Mouse (Mus musculus): ENCODE measurements around the gene Snrpc. TPM values are rescaled to one million over a fixed set of nuclear protein-coding genes. Genes with fewer than 3 reads are reported as not detected.

Gene Snrpc
- total RNA-seq, 2 experiments from 2014 or later = 84.2 to 85.8 TPM

DNA sequence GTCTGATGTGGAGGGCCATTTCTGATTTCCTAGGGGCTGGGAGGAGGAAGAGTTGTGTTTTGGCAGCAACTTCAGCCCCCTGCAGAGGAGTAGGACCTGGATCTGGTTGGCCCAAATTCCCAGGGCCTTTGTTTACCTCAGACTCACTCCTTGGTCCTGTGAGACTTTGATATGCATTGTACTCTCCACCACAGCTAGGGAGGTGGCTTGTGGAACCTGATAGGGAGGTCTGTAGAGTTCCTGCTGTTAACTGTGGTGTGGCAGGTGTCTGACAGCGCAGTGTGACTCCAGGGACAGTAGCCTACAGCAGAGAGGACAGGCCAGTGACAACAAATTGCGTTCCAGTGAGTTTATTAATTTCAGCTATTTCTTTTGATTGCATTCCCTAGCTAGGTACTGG is 21.2 kb downstream of the Snrpc start:
- DNase-seq = no peak

DNA sequence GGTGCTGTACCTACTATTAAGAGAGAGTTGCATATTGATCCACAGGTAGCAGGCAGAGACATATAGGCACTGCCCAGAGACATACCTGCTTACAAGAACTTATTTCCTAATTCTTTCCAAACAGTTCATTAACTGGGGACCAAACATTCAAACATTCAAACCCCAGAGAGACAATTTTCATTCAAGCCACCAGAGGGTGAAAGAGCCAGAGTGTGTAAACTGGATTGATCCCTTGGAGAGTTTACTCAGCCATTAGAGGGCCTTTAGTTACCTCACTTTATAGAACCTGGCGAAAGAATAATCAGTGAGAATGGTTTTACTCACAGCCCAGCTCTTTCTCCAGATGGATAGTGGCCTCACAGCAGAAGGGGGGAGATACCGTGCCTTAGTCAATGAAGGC is 27.5 kb downstream of the Snrpc start:
- DNase-seq = no peak

GRCm38 (mm10) chr17:27866737-27867136 is 28.8 kb downstream of the Snrpc start:
- DNase-seq = no peak

GRCm38 (mm10) chr17:27871851-27872250 is 33.9 kb downstream of the Snrpc start:
- DNase-seq = no peak

DNA sequence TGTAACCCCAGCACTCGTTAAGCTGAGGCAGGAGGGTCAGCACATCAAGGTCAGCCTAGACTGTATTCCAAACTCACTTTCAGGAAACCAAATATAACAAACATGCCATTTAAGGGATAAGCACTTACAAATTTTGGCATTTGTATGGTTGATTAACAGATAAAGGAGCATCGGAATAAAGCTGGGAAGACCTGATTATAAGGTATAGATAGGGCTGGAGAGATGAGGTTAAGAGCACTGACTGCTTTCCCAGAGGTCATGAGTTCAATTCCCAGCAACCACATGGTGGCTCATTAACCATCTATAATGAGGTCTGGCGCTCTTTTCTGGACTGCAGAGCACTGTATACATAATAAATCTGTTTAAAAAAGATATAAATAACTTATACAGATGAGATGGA is 35.6 kb downstream of the Snrpc start:
- DNase-seq = no peak

DNA sequence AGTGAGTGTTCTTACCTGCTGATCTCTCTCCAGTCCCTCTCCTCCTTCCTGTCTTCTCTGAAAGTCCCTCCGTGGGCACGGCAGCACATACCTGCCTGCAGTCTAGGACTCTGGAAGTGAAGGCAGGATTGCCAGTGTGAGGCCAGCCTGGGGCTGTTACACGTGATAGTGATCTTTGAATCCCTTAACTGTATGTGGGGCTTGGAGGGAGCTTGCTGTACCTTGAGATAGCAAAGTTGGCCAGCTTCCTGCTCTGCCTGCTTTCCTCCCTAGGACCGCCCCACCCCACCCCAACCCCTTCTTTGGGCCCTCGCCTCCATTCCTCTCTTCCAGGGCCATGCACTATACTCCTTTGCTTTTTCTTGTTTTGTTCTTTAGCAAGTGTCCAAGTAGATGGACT is 36.6 kb downstream of the Snrpc start:
- no peak for DNase-seq

- DNase-seq = peak; percentile 55 to 61
Measured at GRCm38 (mm10) chr17:27881518-27881917, 43.6 kb downstream of the Snrpc start.

DNA sequence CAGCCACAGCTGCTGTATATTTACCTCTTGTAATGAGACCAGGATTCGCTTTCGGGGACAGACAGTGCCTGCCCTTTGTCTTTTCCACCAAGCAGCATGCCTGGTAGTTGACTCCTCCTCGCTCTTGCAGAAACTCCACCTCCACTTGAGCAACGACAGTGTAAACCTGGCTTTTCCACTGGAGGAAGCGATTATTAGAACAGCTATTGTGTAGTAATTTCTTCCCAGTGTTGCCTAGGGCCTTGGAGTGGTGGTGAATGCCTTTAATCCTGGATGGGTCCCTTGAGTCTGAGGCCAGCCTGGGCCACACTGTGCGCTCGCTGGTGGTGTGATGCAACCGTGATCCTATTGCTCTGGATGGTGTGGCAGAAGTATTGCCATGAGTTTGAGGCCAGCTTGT is 45.2 kb downstream of the Snrpc start:
- peak; percentile 14 to 22 for DNase-seq

- no peak for DNase-seq
Measured at GRCm38 (mm10) chr17:27883994-27884393, 46.0 kb downstream of the Snrpc start.

GRCm38 (mm10) chr17:27886499-27887210 is 48.7 kb downstream of the Snrpc start:
- DNase-seq = peak; percentile 48 to 73

Other genes starting within 250 kb of the Snrpc start
- 100 to 1,000 TPM; 191 to 211 TPM for gene Nudt3, start 214.7 kb upstream of the Snrpc start, total RNA-seq (2021)
- gene RPS10-NUDT3, start 202.9 kb upstream of the Snrpc start, total RNA-seq (2021) = not detected
- 1,000 to 10,000 TPM in 1 of 2 experiments, 100 to 1,000 TPM in 1; 945 to 1,005 TPM for gene Rps10, start 201.5 kb upstream of the Snrpc start, total RNA-seq (2021)
- gene Pacsin1, start 182.6 kb upstream of the Snrpc start, total RNA-seq (2021) = 1 to 10 TPM; 2.5 to 3.5 TPM
- under 1 TPM in 1 of 2 experiments, not detected in 1; 0.16 TPM for gene Spdef, start 109.2 kb upstream of the Snrpc start, total RNA-seq (2021)
- 100 to 1,000 TPM; 160 to 185 TPM for gene D17Wsu92e, start 17.5 kb upstream of the Snrpc start, total RNA-seq (2021)
- 10 to 100 TPM; 26.8 to 33.4 TPM for gene Uhrf1bp1, start 18.3 kb downstream of the Snrpc start, total RNA-seq (2021)
- 10 to 100 TPM; 22.3 to 27.7 TPM for gene Anks1, start 71.2 kb downstream of the Snrpc start, total RNA-seq (2021)
- gene Taf11, start 71.7 kb downstream of the Snrpc start, total RNA-seq (2021) = 10 to 100 TPM; 29.5 to 31.4 TPM
- gene Tcp11, start 242.5 kb downstream of the Snrpc start, total RNA-seq (2021) = not detected